Mouse (Mus musculus): ENCODE measurements around the gene Acot6.

Gene Acot6

DNA sequence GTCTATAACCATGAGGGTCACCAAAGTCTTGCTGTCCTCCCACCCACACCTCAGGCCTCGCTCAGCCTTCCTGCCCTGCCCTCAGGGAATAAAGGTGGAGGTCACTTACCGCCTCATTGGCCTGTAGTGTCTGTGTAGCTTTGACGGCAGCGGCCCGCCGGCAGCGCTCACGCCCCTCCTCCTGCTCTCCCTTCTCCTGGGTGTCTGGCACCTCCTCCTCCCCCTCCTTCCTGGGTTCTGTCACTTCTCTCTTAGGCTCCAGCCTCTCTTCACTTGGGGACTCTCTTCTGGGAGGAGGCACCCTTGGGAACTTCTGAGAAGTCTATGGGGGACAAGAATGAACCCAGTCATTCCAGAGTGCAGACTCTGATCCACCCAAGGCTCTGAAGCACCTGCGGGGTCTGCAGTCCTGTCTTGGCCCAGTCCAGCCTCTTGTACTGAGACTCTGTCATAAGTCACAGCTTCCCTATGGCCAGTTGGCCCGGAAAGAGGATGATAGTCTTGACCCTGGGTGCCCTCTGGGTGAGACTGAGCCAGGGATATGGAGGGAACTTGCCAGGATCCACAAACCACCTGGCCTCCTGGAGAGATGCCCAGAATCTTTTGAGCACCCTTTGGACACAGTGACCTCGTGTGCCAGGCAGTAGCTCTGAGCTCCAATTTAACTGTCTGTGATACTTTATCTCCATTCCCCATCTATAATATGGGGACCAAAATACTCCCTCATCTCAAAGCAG, 54.5 kb downstream of the Acot6 start:
- peak; percentile 91 to 92 for DNase-seq

DNA sequence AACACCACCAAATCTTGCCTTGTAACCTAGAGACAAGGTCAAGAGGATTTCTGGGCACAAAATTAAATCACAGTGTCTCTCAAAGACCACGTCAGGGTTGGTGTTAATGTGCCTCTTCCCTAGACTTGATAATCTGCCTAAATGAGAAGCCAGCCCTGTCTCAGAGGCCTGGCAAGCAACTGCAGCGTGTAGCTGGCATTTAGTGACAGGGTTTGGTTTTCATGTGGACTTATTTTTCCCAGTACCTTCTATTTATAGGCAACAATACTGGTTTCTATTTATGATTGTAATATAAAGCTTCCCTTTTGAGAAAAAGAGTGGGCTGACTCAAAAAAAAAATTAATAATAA, 55.0 kb downstream of the Acot6 start:
- DNase-seq, result peak in 1 of 2 experiments; percentile 61

DNA sequence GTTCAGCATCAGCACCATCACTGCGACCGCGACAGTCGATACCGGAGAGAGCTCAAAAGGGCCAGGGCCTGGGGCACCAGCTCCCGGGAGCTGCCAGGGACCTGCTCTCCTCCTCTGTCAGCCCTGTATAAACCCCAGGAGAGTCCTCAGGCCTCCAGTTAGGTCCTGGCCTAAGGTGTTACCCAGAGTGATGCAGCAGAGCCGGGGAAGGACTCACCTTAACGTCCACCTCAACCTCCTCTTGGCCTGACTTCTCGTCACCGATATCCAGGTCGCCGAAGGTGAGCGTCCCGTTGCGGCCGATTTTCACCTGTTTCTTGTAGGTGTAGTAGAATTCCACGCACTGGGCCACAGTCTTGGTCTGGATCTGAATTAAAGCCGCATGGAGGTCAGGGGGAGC, 55.8 kb downstream of the Acot6 start:
- DNase-seq, result no peak

DNA sequence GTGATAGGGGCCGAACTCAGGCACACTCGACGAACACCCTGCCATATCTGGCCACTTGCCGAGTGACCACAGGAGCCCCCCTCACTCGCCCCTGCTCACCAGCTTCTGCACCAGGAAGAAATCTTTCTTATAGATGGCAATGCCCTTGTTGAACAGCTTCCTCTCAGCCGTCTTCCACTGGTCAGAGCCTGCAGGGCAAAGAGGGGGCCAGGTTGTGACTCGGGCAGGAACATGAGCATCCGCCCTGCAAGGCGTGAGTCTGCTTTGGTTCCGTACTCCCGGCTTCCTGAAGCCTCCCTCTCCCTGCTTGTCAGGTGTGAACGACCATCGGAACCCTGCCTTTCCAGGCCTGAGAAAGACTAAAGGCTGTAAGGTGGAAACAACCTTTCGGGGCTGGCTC, 57.7 kb downstream of the Acot6 start:
- DNase-seq, result no peak

DNA sequence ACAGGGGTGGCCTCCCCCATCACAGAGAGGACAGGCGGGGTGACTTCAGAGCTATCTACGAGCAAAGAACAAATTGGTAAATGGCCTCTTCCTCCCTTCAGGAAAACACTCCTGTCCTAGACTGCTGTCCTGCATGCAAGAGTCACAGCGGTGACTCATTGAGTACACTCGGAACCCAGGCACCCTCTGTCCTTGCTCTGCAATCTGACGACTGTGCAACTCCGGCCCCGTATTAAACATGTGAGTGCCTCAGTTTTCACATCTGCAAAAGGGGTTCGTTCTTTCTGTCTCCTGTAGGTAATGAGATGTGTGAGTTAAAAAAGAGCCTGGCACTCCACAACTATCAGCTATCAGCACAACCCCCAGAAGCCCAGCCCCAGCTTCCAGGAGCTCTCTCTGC, 60.0 kb downstream of the Acot6 start:
- DNase-seq, result no peak

Data from cerebellum, postnatal 25 days (tissue).